Mouse (Mus musculus) MEL-GATA-1-ER (cell line): ENCODE measurements around the gene Psme2.
A peak's percentile ranks its signal among the peaks of the same experiment; 100 is the strongest.

Experiments used
- DNase-seq: peaks from one replicate; pipeline ENCODE4 v3.0.0-alpha.2; 2012; ENCODE audit warnings: low read depth; ENCODE audit errors: extremely low read depth

Psme2 gene

DNA sequence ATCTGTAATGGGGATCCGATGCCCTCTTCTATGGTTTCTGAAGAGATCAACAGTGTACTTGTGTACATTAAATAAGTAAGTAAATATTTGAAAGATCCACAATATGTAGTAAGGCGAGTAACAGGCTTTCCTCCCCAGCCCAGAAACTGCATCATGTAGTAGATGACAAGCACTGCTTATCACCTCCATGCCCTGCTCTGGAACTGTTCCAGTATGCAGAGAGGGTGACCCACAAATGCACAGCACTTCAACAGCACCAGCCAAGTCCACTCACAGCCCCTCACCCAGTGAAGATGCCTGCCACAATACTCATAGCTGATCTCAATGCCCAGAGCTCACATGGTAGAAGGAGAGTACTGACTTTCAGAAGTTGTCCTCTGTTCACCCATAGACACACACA lies 20.3 kb downstream of the Psme2 start:
- DNase-seq: no peak

DNA sequence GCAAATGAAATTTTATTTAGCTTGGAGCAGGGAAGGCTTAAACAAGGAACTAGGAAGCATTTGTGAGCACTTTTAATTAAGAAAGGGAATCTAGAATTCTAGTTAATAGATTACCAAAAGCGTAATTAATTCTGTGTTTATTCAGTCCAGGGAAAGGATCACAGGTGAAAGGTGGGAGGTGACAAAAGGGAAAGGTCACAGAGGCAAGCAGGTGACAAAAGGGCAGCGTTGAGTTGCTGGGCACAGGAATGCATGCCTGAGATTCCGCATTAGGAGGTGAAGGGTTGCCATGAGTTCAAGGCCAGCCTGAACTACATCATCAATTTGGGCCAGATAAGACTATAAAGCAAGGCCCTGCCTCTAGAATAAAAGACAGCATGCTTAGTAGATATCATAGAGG lies 23.4 kb downstream of the Psme2 start:
- no peak for DNase-seq

DNA sequence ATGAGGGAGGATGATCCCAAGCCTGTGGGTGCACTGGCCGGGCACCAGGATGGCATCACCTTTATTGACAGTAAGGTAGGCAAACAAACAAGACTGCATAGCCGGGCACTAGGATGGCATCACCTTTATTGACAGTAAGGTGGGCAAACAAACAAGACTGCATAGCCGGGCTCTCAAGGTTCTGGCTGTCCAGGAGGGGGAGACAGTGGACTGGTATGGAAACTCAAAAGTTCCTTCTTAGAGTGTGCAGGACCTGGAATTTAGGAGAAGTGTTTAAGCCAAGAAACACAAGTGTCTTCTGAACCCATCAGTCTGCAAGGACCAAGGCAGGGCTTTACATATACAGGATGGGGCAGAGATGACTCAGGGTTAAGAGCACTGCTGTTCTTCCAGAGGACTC lies 25.2 kb downstream of the Psme2 start:
- no peak for DNase-seq

- no peak for DNase-seq
Measured at GRCm38 (mm10) chr14:55563249-55563648, 27.7 kb downstream of the Psme2 start.

DNA sequence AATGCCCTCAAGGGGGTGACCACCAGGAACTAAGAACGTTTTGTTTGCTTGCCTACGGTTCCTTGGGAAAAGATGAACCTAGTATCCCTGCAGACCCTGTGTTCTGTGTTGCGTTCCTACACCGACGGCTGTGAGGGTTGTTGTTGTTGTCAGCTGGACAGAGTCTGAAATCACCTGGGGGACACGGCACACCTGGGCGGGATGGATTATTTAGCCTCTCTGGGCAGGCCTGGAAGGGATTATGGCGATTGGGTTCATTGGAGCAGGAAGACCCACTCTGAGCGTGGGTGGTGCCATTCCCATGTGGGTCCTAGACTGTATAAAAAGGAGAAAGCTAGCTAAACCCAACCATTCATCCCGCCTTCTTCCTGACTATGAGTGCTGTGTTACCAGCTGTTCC lies 29.1 kb downstream of the Psme2 start:
- DNase-seq: no peak

GRCm38 (mm10) chr14:55560202-55561073 lies 30.5 kb downstream of the Psme2 start, which contains the start of gene A730061H03Rik:
Gene A730061H03Rik (minus strand): TSS chr14:55560406.
- DNase-seq: peak; percentile 99

GRCm38 (mm10) chr14:55559799-55560201 lies 31.1 kb downstream of the Psme2 start, which contains the start of gene Dcaf11:
Gene Dcaf11 (plus strand): TSS chr14:55560006.
- DNase-seq: peak; percentile 83

GRCm38 (mm10) chr14:55558740-55559448 lies 32.0 kb downstream of the Psme2 start:
- no peak for DNase-seq

DNA sequence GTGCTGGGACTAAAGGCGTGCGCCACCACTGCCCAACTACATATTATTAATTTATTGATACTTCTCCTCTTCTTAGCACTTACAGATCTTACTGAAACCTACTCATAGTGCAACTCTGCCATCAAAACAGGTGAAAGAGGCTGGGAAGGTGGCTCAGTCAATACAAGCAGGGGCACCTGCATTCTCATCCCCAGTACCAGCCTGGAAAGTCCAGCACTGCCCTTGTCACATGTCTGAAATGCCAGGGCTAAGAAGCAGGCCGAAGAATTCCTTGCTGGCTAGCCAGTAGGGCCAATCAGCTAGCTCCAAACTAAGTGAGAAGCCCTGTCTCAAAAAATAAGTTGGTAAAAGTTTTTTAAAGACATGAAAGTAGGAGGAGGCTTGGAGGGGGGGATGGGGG lies 33.3 kb downstream of the Psme2 start:
- no peak for DNase-seq

GRCm38 (mm10) chr14:55557003-55557402 lies 33.9 kb downstream of the Psme2 start:
- DNase-seq: peak; percentile 88

- no peak for DNase-seq
Measured at GRCm38 (mm10) chr14:55555788-55556187, 35.1 kb downstream of the Psme2 start.

DNA sequence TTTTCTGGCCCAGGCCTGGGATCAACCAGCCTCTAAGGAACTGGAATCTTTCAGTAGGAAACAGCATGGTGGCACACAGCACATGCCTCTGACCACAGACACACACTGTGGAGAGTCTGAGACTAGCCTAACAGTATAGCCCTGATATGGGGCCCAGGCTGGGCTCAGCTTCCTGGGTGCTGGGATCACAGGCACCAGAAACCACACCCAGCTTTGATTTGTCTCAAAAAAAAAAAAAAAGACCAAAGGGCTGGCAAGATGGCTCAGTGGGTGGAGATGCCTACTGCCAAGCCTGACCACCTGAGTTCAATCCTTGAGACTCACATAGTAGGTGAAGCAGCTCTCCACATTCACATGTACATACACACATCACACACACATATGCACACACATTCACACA lies 36.3 kb downstream of the Psme2 start:
- no peak for DNase-seq

- DNase-seq: no peak
Measured at GRCm38 (mm10) chr14:55551794-55552193, 39.1 kb downstream of the Psme2 start.

DNA sequence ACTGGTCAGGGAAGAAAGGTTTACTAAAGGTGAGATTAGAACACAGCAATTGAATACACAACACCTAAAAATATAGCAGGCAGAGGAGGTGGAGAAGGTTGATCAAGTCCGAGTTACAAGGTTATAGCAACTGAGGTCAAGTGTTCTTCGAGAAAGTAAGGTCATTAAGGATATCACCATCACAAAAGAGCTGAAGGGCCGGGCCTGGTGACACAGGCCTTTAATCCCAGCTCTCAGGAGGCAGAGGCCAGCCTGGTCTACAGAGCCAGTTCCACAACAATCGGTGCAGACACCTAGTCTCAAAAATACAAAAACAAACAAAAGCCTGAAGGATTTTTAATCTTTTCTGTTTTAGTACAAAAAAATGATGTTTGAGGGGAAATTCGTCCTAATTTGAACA lies 39.6 kb downstream of the Psme2 start:
- no peak for DNase-seq

GRCm38 (mm10) chr14:55550191-55550590 lies 40.7 kb downstream of the Psme2 start:
- DNase-seq: no peak

DNA sequence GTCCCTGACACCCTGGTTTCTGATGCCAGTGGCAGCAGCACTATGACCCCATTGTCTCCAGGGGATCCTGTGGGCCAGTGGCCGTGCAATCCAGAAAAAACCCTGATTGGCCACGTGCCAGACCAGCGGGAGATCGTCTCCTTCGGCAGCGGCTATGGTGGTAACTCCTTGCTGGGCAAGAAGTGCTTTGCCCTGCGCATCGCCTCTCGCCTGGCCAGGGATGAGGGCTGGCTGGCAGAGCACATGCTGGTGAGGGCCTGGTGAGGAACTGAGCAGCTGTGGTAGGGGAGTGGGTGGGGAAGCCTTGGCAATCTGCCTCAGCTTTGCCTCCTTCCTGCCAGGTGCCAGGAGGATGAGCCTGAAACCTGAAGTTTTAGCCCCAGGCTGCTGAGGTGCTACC lies 46.6 kb downstream of the Psme2 start:
- no peak for DNase-seq

DNA sequence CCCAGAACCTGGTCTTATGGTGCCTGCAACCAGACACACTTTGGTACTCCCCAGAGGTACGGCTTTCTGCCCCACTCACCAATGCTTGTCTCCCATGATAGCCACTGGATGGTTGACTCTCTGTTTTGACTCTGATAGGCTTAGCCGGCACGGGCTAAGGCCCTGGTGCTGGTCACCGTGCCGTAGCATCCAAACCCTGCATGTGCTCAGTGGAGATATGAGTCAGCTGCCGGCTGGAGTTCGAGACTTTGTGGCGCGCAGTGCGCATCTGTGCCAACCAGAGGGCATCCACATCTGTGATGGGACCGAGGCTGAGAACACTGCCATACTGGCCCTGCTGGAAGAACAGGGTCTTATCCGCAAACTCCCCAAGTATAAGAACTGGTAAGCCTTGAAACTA lies 48.6 kb downstream of the Psme2 start:
- no peak for DNase-seq

GRCm38 (mm10) chr14:55540787-55541321 lies 50.1 kb downstream of the Psme2 start:
- peak; percentile 83 for DNase-seq

GRCm38 (mm10) chr14:55540067-55540786 lies 50.7 kb downstream of the Psme2 start, which contains the start of gene Pck2:
Gene Pck2 (plus strand): TSS chr14:55540266.
- peak; percentile 93 for DNase-seq
